Comparison of ENCODE assay signal across 16 mouse cellular contexts in genomic region chr6:148500251-148501179, GRCm38 (mm10). TPM values are rescaled to one million over a fixed set of nuclear protein-coding genes. Genes with fewer than 3 reads are reported as not detected.
DNase-seq lines count a peak whose midpoint lies in the region; ATAC-seq lines count a peak whose summit lies in the region.
"Had no signal": no experiment of that assay in that cellular context is flagged by ENCODE, and none has a peak within 500 bp of the region (broad histone marks: within the 10 kb centered on the region; RNA-seq: fewer than 3 reads in every experiment).

No protein-coding gene starts in this region.

- no peak; the same call in 1 of the 2 replicates for ATAC-seq in heart, embryonic 13.5 days (ENCODE audit: extremely low read depth, insufficient number of reproducible peaks, low FRiP score, low TSS enrichment)
- ATAC-seq in liver, embryonic 15.5 days (ENCODE audit: insufficient read depth) = peak; percentile 77
- ATAC-seq in inflammation-experienced regulatory T-cells, adult 6 months = no peak
- no peak for ATAC-seq in CD4-positive, CD25-positive, alpha-beta regulatory T cell, adult 4 months

- H3K9me3 ChIP-seq in heart, embryonic 13.5 days = no peaks in the 10 kb centered on the region
- no peaks in the 10 kb centered on the region for H3K9me3 ChIP-seq in liver, embryonic 15.5 days (replicated peaks)
- H3K9me3 ChIP-seq: embryonic facial prominence, embryonic 13.5 days; midbrain, embryonic 10.5 days had no signal

- H3K9ac ChIP-seq in heart, embryonic 13.5 days = no peak overlapping the region
- peak overlapping the region; percentile 40; the same call in 1 of the 2 replicates for H3K9ac ChIP-seq in liver, embryonic 15.5 days
- H3K9ac ChIP-seq: embryonic facial prominence, embryonic 13.5 days had no signal

- H3K4me1 ChIP-seq in heart, embryonic 13.5 days = peaks cover 25% of the 10 kb centered on the region
- peaks cover 12% of the 10 kb centered on the region for H3K4me1 ChIP-seq in liver, embryonic 15.5 days (replicated peaks)

- WGBS in heart, embryonic 13.5 days = 15% methylated on average over 9 of the region's 9 CpGs
- WGBS in liver, embryonic 15.5 days (ENCODE audit: insufficient replicate concordance) = 45% methylated on average over 9 of the region's 9 CpGs

- no peaks in the 10 kb centered on the region for H3K27me3 ChIP-seq in heart, embryonic 13.5 days (replicated peaks)
- no peaks in the 10 kb centered on the region for H3K27me3 ChIP-seq in liver, embryonic 15.5 days

- H3K27ac ChIP-seq in heart, embryonic 13.5 days (replicated peaks) = peak overlapping the region; percentile 94
- peak overlapping the region; percentile 48 for H3K27ac ChIP-seq in liver, embryonic 15.5 days (replicated peaks)
- H3K27ac ChIP-seq: embryonic facial prominence, embryonic 13.5 days; left cerebral cortex, adult 2 months; midbrain, embryonic 10.5 days had no signal

- no peak for DNase-seq in heart, adult 8-10 months (ENCODE audit: low spot score)
- peak; percentile 8 for DNase-seq in Muller cell, postnatal 12 days (ENCODE audit: inconsistent ontology term)
- DNase-seq in embryo, embryonic 9.5 days (ENCODE audit: extremely low spot score) = peak; percentile 10
- DNase-seq in cerebellum, adult 9-11 months = no peak
- DNase-seq: adrenal gland, postnatal 10 days; cerebellum, adult 18-20 months; kidney, adult 18-20 months; lung, adult 18-20 months; right cerebral cortex, postnatal 14 days had no signal

- H3K36me3 ChIP-seq in heart, embryonic 13.5 days = no peaks in the 10 kb centered on the region
- no peaks in the 10 kb centered on the region for H3K36me3 ChIP-seq in liver, embryonic 15.5 days (replicated peaks)
- H3K36me3 ChIP-seq: embryonic facial prominence, embryonic 13.5 days; midbrain, embryonic 10.5 days had no signal

- peak overlapping the region; percentile 13; the same call in 1 of the 2 replicates for H3K4me2 ChIP-seq in heart, embryonic 13.5 days
- peak overlapping the region; percentile 18; the same call in 1 of the 2 replicates for H3K4me2 ChIP-seq in liver, embryonic 15.5 days
- H3K4me2 ChIP-seq: embryonic facial prominence, embryonic 13.5 days had no signal

- H3K4me3 ChIP-seq in heart, embryonic 13.5 days = no peak overlapping the region
- H3K4me3 ChIP-seq in liver, embryonic 15.5 days (replicated peaks) = no peak overlapping the region
- H3K4me3 ChIP-seq: embryonic facial prominence, embryonic 13.5 days; left cerebral cortex, adult 2 months; midbrain, embryonic 10.5 days had no signal

RNA-seq across cellular contexts. Expression of gene Tmtc1, which starts 56.3 kb away (rescaled TPM):
- 2.0 and 2.1 TPM in 2 replicates for polyA plus RNA-seq in heart, embryonic 13.5 days (2015; fragmentation: Nextera tagmentation; extraction: Ambion mirVana)
- total RNA-seq in heart, adult 8-10 months (2022) = 100 to 1,000 TPM in 2 of 4 experiments, 10 to 100 TPM in 2; 86.3 to 134 (median 102) TPM
- 0.06 and 0.09 TPM in 2 replicates for polyA plus RNA-seq in liver, embryonic 15.5 days (2015; fragmentation: Nextera tagmentation; extraction: Ambion mirVana)
- polyA plus RNA-seq in inflammation-experienced regulatory T-cells, adult 6 months (2017; shearing (Covaris generic)) = under 1 TPM in 2 of 3 experiments, not detected in 1; 0.04 to 0.07 TPM
- polyA plus RNA-seq in CD4-positive, CD25-positive, alpha-beta regulatory T cell, adult 4 months (2017; shearing (Covaris generic)) = not detected

Comparison
In these comparisons a context has a peak if more than half of its experiments do, and no peak if none do; other contexts are left out.
1. DNase-seq: peak in Muller cell, postnatal 12 days (single experiment) and embryo, embryonic 9.5 days (single experiment); none in heart, adult 8-10 months (single experiment) and cerebellum, adult 9-11 months (single experiment).